Comparison of ENCODE assay signal across 7 mouse cellular contexts in genomic region chr6:47877461-47878132, GRCm38 (mm10). TPM values are rescaled to one million over a fixed set of nuclear protein-coding genes. Genes with fewer than 3 reads are reported as not detected.
DNase-seq lines count a peak whose midpoint lies in the region; ATAC-seq and TF ChIP-seq lines count a peak whose summit lies in the region.

No protein-coding gene starts in this region.

- H3K4me1 ChIP-seq in embryonic facial prominence, embryonic 11.5 days (ENCODE audit: control insufficient read depth, insufficient read depth, low read length): no peaks in the 10 kb centered on the region
- H3K4me1 ChIP-seq in kidney, adult 2 months (ENCODE audit: control insufficient read depth, insufficient read depth, low read length): peaks cover 12% of the 10 kb centered on the region; the same call in 1 of the 2 replicates
- peaks cover 15% of the 10 kb centered on the region for H3K4me1 ChIP-seq in limb, embryonic 12.5 days (replicated peaks)
- H3K4me1 ChIP-seq in midbrain, embryonic 15.5 days: peaks cover 18% of the 10 kb centered on the region
- peaks cover 9% of the 10 kb centered on the region; the same call in 1 of the 2 replicates for H3K4me1 ChIP-seq in spleen, adult 2 months (ENCODE audit: control insufficient read depth, insufficient read depth, insufficient read length)

- peak overlapping the region; percentile 95 for H3K27ac ChIP-seq in embryonic facial prominence, embryonic 11.5 days (replicated peaks; ENCODE audit: low read depth, low read length)
- peak overlapping the region; percentile 97 for H3K27ac ChIP-seq in kidney, adult 2 months (ENCODE audit: insufficient read depth, low read depth, low read length)
- peak overlapping the region; percentile 99 for H3K27ac ChIP-seq in limb, embryonic 12.5 days
- peak overlapping the region; percentile 98 for H3K27ac ChIP-seq in midbrain, embryonic 15.5 days
- H3K27ac ChIP-seq in spleen, adult 2 months (ENCODE audit: insufficient read depth, low read length): peak overlapping the region; percentile 77

- H3K9ac ChIP-seq in embryonic facial prominence, embryonic 11.5 days (replicated peaks; ENCODE audit: low read length): peak overlapping the region; percentile 94
- H3K9ac ChIP-seq in limb, embryonic 12.5 days (replicated peaks): peak overlapping the region; percentile 98
- H3K9ac ChIP-seq in midbrain, embryonic 15.5 days: peak overlapping the region; percentile 98

- peak; percentile 96 for ATAC-seq in embryonic facial prominence, embryonic 11.5 days (replicated peaks; ENCODE audit: insufficient number of reproducible peaks, low FRiP score, low TSS enrichment, low read depth)
- ATAC-seq in limb, embryonic 12.5 days (ENCODE audit: insufficient number of reproducible peaks, insufficient read depth, low FRiP score, low TSS enrichment, low read depth): peak; percentile 93
- ATAC-seq in midbrain, embryonic 15.5 days (replicated peaks): peak; percentile 97

- WGBS in embryonic facial prominence, embryonic 11.5 days: under 1% methylated on average over 67 of the region's 71 CpGs
- under 1% methylated on average over 71 of the region's 71 CpGs for WGBS in kidney, adult 2 months
- WGBS in limb, embryonic 12.5 days: 1% methylated on average over 69 of the region's 71 CpGs
- under 1% methylated on average over 68 of the region's 71 CpGs for whole genome bisulfite sequencing in midbrain, embryonic 15.5 days
- WGBS in spleen, adult 2 months: under 1% methylated on average over 52 of the region's 71 CpGs

- peak; percentile 61 for TF ChIP-seq CTCF in kidney, adult 2 months (conservative IDR thresholded peaks at IDR 0.05; ENCODE audit: insufficient read depth, insufficient read length, low read depth, low read length)
- no peak; the same call in 1 of the 2 replicates for TF ChIP-seq CTCF in spleen, adult 2 months (IDR thresholded peaks at IDR 0.05; ENCODE audit: extremely low read depth, insufficient read depth, insufficient read length, insufficient replicate concordance)

- H3K36me3 ChIP-seq in embryonic facial prominence, embryonic 11.5 days (replicated peaks; ENCODE audit: control insufficient read depth, insufficient read depth, low read depth, low read length): peaks cover 3% of the 10 kb centered on the region
- H3K36me3 ChIP-seq in kidney, adult 2 months (ENCODE audit: control insufficient read depth, insufficient read depth, low read length): no peaks in the 10 kb centered on the region
- H3K36me3 ChIP-seq in limb, embryonic 12.5 days: peaks cover 34% of the 10 kb centered on the region
- peaks cover 17% of the 10 kb centered on the region for H3K36me3 ChIP-seq in midbrain, embryonic 15.5 days (replicated peaks)
- peaks cover 3% of the 10 kb centered on the region for H3K36me3 ChIP-seq in spleen, adult 2 months (ENCODE audit: control insufficient read depth, insufficient read depth, low read length)

- TF ChIP-seq POLR2A in kidney, adult 2 months (IDR thresholded peaks at IDR 0.05; ENCODE audit: low read depth, low read length): peak; percentile 48
- TF ChIP-seq POLR2A in spleen, adult 2 months (IDR thresholded peaks at IDR 0.05; ENCODE audit: low read depth, low read length): peak; percentile 18; the same call in 1 of the 2 replicates

- peak overlapping the region; percentile 91 for H3K4me3 ChIP-seq in embryonic facial prominence, embryonic 11.5 days (ENCODE audit: low read depth, low read length)
- H3K4me3 ChIP-seq in kidney, adult 2 months (ENCODE audit: insufficient read depth, low read depth, low read length): peak overlapping the region; percentile 95
- peak overlapping the region; percentile 91 for H3K4me3 ChIP-seq in limb, embryonic 12.5 days (replicated peaks)
- H3K4me3 ChIP-seq in midbrain, embryonic 15.5 days: peak overlapping the region; percentile 97
- H3K4me3 ChIP-seq in spleen, adult 2 months (ENCODE audit: extremely low read depth, insufficient read depth, insufficient read length): peak overlapping the region; percentile 75

- H3K27me3 ChIP-seq in embryonic facial prominence, embryonic 11.5 days (ENCODE audit: control insufficient read depth, insufficient read depth, low read length): no peaks in the 10 kb centered on the region
- no peaks in the 10 kb centered on the region for H3K27me3 ChIP-seq in kidney, adult 2 months (replicated peaks; ENCODE audit: control insufficient read depth, insufficient read depth, low read length)
- H3K27me3 ChIP-seq in limb, embryonic 12.5 days: no peaks in the 10 kb centered on the region
- no peaks in the 10 kb centered on the region for H3K27me3 ChIP-seq in midbrain, embryonic 15.5 days (replicated peaks)
- H3K27me3 ChIP-seq in spleen, adult 2 months (ENCODE audit: control insufficient read depth, insufficient read depth, low read length): no peaks in the 10 kb centered on the region

- peak; percentile 96 for DNase-seq in adrenal gland, postnatal 14 days
- DNase-seq in embryonic facial prominence, embryonic 11.5 days (ENCODE audit: low spot score): peak; percentile 93
- DNase-seq in heart, adult 18-20 months: peak; percentile 92 to 95
- peak; percentile 95 for DNase-seq in kidney, adult 2 months
- DNase-seq in spleen, adult 2 months (ENCODE audit: low read depth in 1 of 2, low spot score in 2 of 2): peak; percentile 33 to 76

- H3K9me3 ChIP-seq in embryonic facial prominence, embryonic 11.5 days (replicated peaks; ENCODE audit: control insufficient read depth, low read length): no peaks in the 10 kb centered on the region
- H3K9me3 ChIP-seq in limb, embryonic 12.5 days: no peaks in the 10 kb centered on the region
- H3K9me3 ChIP-seq in midbrain, embryonic 15.5 days: no peaks in the 10 kb centered on the region

- peak overlapping the region; percentile 85 for H3K4me2 ChIP-seq in embryonic facial prominence, embryonic 11.5 days (ENCODE audit: low read depth, low read length)
- peak overlapping the region; percentile 89 for H3K4me2 ChIP-seq in limb, embryonic 12.5 days
- H3K4me2 ChIP-seq in midbrain, embryonic 15.5 days: peak overlapping the region; percentile 61

RNA-seq across cellular contexts. Expression of gene Zfp282, which starts 0.6 kb away (rescaled TPM):
- total RNA-seq in adrenal gland, postnatal 14 days (2021): 11.6 and 13.7 TPM in 2 replicates
- polyA plus RNA-seq in embryonic facial prominence, embryonic 11.5 days (2014; fragmentation: Nextera tagmentation; extraction: Ambion mirVana): 12.2 and 12.3 TPM in 2 replicates
- 1 to 10 TPM; 4.4 to 4.5 TPM for total RNA-seq in heart, adult 18-20 months (2021)
- polyA plus RNA-seq in kidney, adult 2 months (2012; rRNA removed): 6.2 and 7.0 TPM in 2 replicates
- polyA plus RNA-seq in limb, embryonic 12.5 days (2016; fragmentation: Nextera tagmentation; extraction: Ambion mirVana): 25.3 and 26.5 TPM in 2 replicates
- 27.5 and 27.8 TPM in 2 replicates for polyA plus RNA-seq in midbrain, embryonic 15.5 days (2015; fragmentation: Nextera tagmentation; extraction: Ambion mirVana)
- 6.3 and 7.3 TPM in 2 replicates for polyA plus RNA-seq in spleen, adult 2 months (2012; rRNA removed)

RNA-seq across cellular contexts. Expression of gene Zfp398, which starts 42.1 kb away (rescaled TPM):
- total RNA-seq in adrenal gland, postnatal 14 days (2021): 9.3 and 12.0 TPM in 2 replicates
- polyA plus RNA-seq in embryonic facial prominence, embryonic 11.5 days (2014; fragmentation: Nextera tagmentation; extraction: Ambion mirVana): 6.4 and 6.5 TPM in 2 replicates
- 1 to 10 TPM; 5.6 to 6.0 TPM for total RNA-seq in heart, adult 18-20 months (2021)
- 7.2 and 9.0 TPM in 2 replicates for polyA plus RNA-seq in kidney, adult 2 months (2012; rRNA removed)
- polyA plus RNA-seq in limb, embryonic 12.5 days (2016; fragmentation: Nextera tagmentation; extraction: Ambion mirVana): 10.7 and 11.8 TPM in 2 replicates
- polyA plus RNA-seq in midbrain, embryonic 15.5 days (2015; fragmentation: Nextera tagmentation; extraction: Ambion mirVana): 20.9 and 22.5 TPM in 2 replicates
- polyA plus RNA-seq in spleen, adult 2 months (2012; rRNA removed): 13.0 and 13.6 TPM in 2 replicates

RNA-seq across cellular contexts. Expression of gene Zfp212, which starts 42.7 kb away (rescaled TPM):
- 14.7 and 15.8 TPM in 2 replicates for total RNA-seq in adrenal gland, postnatal 14 days (2021)
- polyA plus RNA-seq in embryonic facial prominence, embryonic 11.5 days (2014; fragmentation: Nextera tagmentation; extraction: Ambion mirVana): 13.6 and 14.0 TPM in 2 replicates
- total RNA-seq in heart, adult 18-20 months (2021): 1 to 10 TPM; 7.4 to 8.8 TPM
- polyA plus RNA-seq in kidney, adult 2 months (2012; rRNA removed): 8.1 and 8.5 TPM in 2 replicates
- polyA plus RNA-seq in limb, embryonic 12.5 days (2016; fragmentation: Nextera tagmentation; extraction: Ambion mirVana): 20.5 and 20.9 TPM in 2 replicates
- 19.7 and 20.0 TPM in 2 replicates for polyA plus RNA-seq in midbrain, embryonic 15.5 days (2015; fragmentation: Nextera tagmentation; extraction: Ambion mirVana)
- 8.6 and 9.7 TPM in 2 replicates for polyA plus RNA-seq in spleen, adult 2 months (2012; rRNA removed)

RNA-seq across cellular contexts. Expression of gene Zfp786, which starts 46.9 kb away (rescaled TPM):
- 1.2 and 1.3 TPM in 2 replicates for total RNA-seq in adrenal gland, postnatal 14 days (2021)
- polyA plus RNA-seq in embryonic facial prominence, embryonic 11.5 days (2014; fragmentation: Nextera tagmentation; extraction: Ambion mirVana): 5.5 and 5.9 TPM in 2 replicates
- under 1 TPM; 0.52 to 0.85 TPM for total RNA-seq in heart, adult 18-20 months (2021)
- polyA plus RNA-seq in kidney, adult 2 months (2012; rRNA removed): 0.19 and 0.37 TPM in 2 replicates
- polyA plus RNA-seq in limb, embryonic 12.5 days (2016; fragmentation: Nextera tagmentation; extraction: Ambion mirVana): 7.1 and 7.2 TPM in 2 replicates
- 21.1 and 22.8 TPM in 2 replicates for polyA plus RNA-seq in midbrain, embryonic 15.5 days (2015; fragmentation: Nextera tagmentation; extraction: Ambion mirVana)
- polyA plus RNA-seq in spleen, adult 2 months (2012; rRNA removed): 0.06 and 0.13 TPM in 2 replicates

Comparison
In these comparisons a context has a peak if more than half of its experiments do, and no peak if none do; other contexts are left out.
1. Peak in every context shown above with its lines: DNase-seq, ATAC-seq, H3K4me3 ChIP-seq and H3K27ac ChIP-seq.